Mouse (Mus musculus): Measurements from ENCODE around the gene Rxfp2.
A peak's percentile ranks its signal among the peaks of the same experiment; 100 is the strongest.

The Rxfp2 gene

DNA sequence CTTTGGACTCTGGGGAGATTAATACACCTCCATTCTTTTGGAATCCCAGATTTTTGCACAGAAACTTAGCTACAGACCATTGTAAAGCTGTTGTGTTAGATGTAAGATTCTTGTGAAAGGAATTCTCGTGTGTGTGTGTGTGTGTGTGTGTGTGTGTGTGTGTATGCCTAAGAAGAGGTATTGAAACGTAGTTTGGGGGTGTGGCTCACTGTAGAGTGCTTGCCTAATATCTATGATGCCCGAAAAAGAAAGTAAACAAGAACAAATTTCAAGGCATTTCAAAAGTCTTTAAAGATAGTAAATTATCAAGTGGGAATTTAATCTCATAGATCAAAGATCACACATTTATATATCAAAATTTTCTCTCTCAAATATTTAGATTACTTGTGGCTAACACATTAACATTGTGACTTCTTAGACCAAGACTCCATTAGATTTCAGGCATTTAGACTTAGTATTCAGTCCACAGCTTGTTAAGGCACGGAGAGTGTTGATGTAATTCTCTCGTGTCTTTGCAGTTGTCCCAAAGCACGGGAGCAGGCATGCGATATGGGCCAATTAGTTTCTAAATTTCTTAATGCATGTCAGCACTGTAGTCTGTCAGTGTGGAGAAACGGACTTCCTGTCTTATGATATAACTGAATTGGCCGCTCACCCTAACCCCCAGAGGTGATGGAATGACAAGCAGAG lies 97.9 kb downstream of the Rxfp2 start:
- no peak for DNase-seq

- DNase-seq: no peak
Measured at GRCm38 (mm10) chr5:150116906-150117216, 98.4 kb downstream of the Rxfp2 start.

DNA sequence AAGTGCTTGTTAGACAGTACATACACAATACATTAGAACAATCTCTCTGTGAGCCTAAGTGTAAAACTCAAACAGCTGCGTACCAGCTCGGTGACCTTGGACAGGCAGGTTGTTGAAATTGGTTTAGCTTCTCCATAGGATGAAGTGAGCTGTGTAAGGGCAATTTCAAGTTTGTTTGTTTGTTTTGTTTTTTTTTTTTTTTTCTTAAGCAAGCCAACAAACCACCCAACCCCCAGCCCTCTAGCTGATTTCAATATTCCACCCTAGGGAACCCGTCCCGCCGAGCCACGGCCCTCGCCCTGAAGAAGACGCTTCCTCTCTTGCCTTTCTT lies 99.6 kb downstream of the Rxfp2 start:
- DNase-seq: no peak

DNA sequence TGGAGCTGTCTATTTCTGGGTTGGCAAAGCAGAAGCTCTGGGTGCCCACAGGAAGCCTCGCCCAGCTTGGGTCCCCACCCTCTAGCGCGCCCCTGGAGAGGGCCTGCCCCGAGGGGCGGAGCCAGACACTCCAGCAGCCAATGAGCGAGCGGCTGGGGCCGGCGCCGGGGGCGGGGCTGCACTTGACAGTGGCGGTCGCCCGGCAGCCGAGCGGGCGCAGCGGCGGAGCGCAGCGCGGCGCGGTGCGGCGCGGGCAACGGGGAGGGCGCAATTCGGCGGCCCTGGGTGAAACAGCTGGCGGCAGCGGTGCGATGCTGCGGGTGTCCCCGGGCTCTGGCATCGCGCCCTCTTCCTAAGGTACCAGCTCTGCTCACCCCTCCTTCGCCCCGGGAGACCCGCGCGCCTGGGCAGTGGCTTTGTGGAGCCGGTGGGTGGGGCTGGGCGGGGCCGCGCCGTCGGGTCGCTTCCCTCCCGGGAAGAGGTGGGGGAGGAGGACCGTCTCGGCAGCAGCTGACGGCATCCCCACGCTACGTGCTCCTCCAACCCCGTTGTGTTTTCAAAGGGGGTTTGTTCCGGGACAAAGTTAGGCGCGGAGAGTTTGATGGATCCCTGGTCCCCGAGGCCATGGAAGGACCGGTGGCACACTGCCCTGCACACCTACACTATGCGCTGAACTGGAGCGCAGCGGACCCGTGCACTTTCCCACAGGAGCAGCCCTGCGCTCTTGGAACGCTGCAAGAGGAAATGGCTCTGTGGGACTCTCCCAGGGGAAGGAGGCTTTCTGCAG lies 100.2 kb downstream of the Rxfp2 start, which contains the start of gene Fry:
Fry (plus strand) TSS at position 191 of the 787 bp plus-strand sequence.
- DNase-seq: peak; percentile 95

DNA sequence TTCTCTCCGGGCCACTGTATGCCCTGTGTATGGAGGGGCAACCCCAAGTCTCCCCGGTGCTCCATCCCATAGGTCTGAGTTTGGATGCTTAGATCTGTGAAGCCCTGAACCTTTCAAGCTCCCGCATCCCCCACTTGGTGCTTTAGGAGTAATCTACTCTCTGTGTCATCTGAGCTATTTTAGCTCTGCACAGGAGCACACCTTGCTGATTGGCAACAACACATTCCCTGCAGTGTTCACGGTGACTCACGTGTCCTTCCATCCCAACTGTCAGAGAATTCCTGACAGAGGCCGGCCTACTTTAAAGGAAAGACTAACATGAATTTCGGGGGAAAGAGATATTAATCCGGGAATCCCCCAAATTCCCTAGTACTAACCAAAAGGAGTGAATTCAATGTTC lies 102.2 kb downstream of the Rxfp2 start:
- no peak for DNase-seq

DNA sequence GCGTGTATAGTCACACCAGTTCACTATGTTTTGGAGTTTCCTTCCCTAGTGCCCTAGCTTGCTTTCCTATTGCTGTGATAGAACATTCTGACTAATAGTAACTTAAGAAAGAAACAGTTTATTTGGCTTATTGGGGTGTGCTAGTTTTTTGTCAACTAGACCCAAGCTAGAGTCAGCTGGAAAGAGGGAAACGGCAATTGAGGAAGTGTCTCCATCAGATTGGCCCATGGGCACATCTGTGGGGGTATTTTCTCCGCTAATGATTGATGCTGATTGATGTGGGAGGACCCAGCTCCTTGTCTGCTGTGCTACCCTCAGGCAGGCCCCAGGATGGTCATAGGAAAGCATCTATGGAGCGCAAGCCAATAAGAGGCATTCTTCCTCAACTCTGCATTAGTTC lies 103.6 kb downstream of the Rxfp2 start:
- no peak for DNase-seq

GRCm38 (mm10) chr5:150122571-150122970 lies 104.1 kb downstream of the Rxfp2 start:
- DNase-seq: peak; percentile 45

- no peak for DNase-seq
Measured at GRCm38 (mm10) chr5:150125920-150126319, 107.4 kb downstream of the Rxfp2 start.

- no peak for DNase-seq
Measured at GRCm38 (mm10) chr5:150128432-150128831, 110.0 kb downstream of the Rxfp2 start.

- DNase-seq: no peak
Measured at GRCm38 (mm10) chr5:150130144-150130543, 111.7 kb downstream of the Rxfp2 start.

- DNase-seq: no peak
Measured at GRCm38 (mm10) chr5:150131166-150131565, 112.7 kb downstream of the Rxfp2 start.

All from right cerebral cortex, postnatal 14 days (tissue).